Mouse (Mus musculus) hindbrain, embryonic 11.5 days (tissue): ENCODE results near the gene Plk3. TPM values are rescaled to one million over a fixed set of nuclear protein-coding genes. Genes with fewer than 3 reads are reported as not detected.
"Not testable (repeated sequence)": the region's sequence is repeated elsewhere in the genome, so short reads cannot be mapped to it uniquely, and the experiment has no call there.

Source experiments
- ATAC-seq: fragments of 200-750 bp; cut with Nextera tagmentation; 2 replicates; pipeline ENCODE4 v1.8.0; 2017; ENCODE audit warnings: mild to moderate bottlenecking, moderate TSS enrichment, moderate library complexity; ENCODE audit not compliant: low FRiP score
- DNase-seq: peaks from one replicate; pipeline ENCODE4 v3.0.0-alpha.2; 2015; ENCODE audit warnings: low spot score
- H3K27ac ChIP-seq: fragments of 300-500 bp; sonication (generic); 2 replicates; pipeline ENCODE4 v1.5.1; 2014; ENCODE audit warnings: mild to moderate bottlenecking, low read depth, low read length
- H3K27me3 ChIP-seq: fragments of 300-500 bp; sonication (generic); 2 replicates; pipeline ENCODE4 v1.6.1; 2014; ENCODE audit warnings: mild to moderate bottlenecking, low read length, moderate library complexity, mixed read lengths; ENCODE audit not compliant: control insufficient read depth, insufficient read depth
- H3K36me3 ChIP-seq: fragments of 300-500 bp; sonication (generic); 2 replicates; pipeline ENCODE4 v1.6.1; 2014; ENCODE audit warnings: mild to moderate bottlenecking, low read length, moderate library complexity, mixed read lengths; ENCODE audit not compliant: control insufficient read depth, insufficient read depth
- H3K4me1 ChIP-seq: fragments of 300-500 bp; sonication (generic); replicated peaks from 2 replicates; pipeline ENCODE4 v1.6.1; 2014; ENCODE audit warnings: low read length, mixed read lengths; ENCODE audit not compliant: control insufficient read depth, insufficient read depth
- H3K4me2 ChIP-seq: fragments of 300-500 bp; sonication (generic); replicated peaks from 2 replicates; pipeline ENCODE4 v1.6.1; 2014; ENCODE audit warnings: mild to moderate bottlenecking, low read depth, low read length
- H3K4me3 ChIP-seq: fragments of 300-500 bp; sonication (generic); 2 replicates; pipeline ENCODE4 v1.5.1; 2014; ENCODE audit warnings: low read depth, low read length
- H3K9ac ChIP-seq: fragments of 300-500 bp; sonication (generic); 2 replicates; pipeline ENCODE4 v1.6.1; 2014; ENCODE audit warnings: low read depth, low read length
- H3K9me3 ChIP-seq: fragments of 300-500 bp; sonication (generic); 2 replicates; pipeline ENCODE4 v1.6.1; 2016; ENCODE audit warnings: low read length; ENCODE audit not compliant: control insufficient read depth
- WGBS: fragments of 180-500 bp; shearing (Covaris S2); extraction: QIAGEN DNeasy Blood & Tissue Kit; methylation state at CpG from one replicate; pipeline ENCODE4 v1.1.7; 2014; 5-methylcytosine and 5-hydroxymethylcytosine counted together
- polyA plus RNA-seq: library from polyadenylated mRNA; unstranded; fragments of >200 nt; fragmentation: Nextera tagmentation; extraction: Ambion mirVana; gene quantifications from 2 replicates; pipeline ENCODE4 v1.2.1, GENCODE M21; 2014

Plk3 gene
- polyA plus RNA-seq, result 31.3 and 37.1 TPM in 2 replicates

GRCm38 (mm10) chr4:117133817-117134600, at the start of gene Plk3:
Gene Plk3, minus strand, starts transcription at chr4:117133963.
- H3K36me3 ChIP-seq, result peaks cover 4% of the 10 kb centered on the region; the same call in 1 of the 2 replicates
- peaks cover 20% of the 10 kb centered on the region for H3K4me1 ChIP-seq
- no peaks in the 10 kb centered on the region for H3K9me3 ChIP-seq
- WGBS, result 2% methylated on average over 43 of the region's 48 CpGs
- H3K4me3 ChIP-seq, result peak within 1 kb of the TSS; percentile 67
- DNase-seq, result peak; percentile 98
- H3K4me2 ChIP-seq, result peak within 1 kb of the TSS; percentile 92
- H3K9ac ChIP-seq, result peak within 1 kb of the TSS; percentile 87
- peak within 1 kb of the TSS; percentile 85 for H3K27ac ChIP-seq
- ATAC-seq, result peak; percentile 76
- no peaks in the 10 kb centered on the region; the same call in 1 of the 2 replicates for H3K27me3 ChIP-seq

DNA sequence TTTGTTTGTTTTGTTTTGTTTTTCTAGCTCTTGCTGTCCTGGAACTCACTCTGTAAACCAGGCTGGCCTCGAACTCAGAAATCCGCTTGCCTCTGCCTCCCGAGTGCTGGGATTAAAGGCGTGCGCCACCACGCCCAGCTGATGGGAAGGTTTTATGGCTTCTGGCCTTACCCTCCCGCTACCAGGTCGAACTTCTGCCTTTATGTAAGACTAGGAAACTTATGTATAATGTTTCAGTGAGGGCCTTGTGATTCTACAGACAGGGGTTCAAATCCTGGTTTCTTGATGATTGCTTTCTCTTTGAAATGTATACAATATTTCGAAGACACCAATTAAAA, 49.0 kb upstream of the Plk3 start:
- not testable (repeated sequence) for H3K27me3 ChIP-seq, H3K9me3 ChIP-seq, DNase-seq, H3K36me3 ChIP-seq, H3K4me1 ChIP-seq, H3K27ac ChIP-seq
- 16% methylated on average over 9 of the region's 9 CpGs for WGBS
- peak overlapping the region; percentile 24 for H3K4me2 ChIP-seq
- H3K4me3 ChIP-seq, result peak overlapping the region; percentile 69
- 0 out of 2 replicates have a peak overlapping the region, but pooled peaks have one; percentile 35 for H3K9ac ChIP-seq
- ATAC-seq, result peak; percentile 69

- no peak within 1 kb of the TSS for H3K27ac ChIP-seq
- 0 out of 2 replicates have a peak, but pooled peaks cover 2% of the 10 kb centered on the region for H3K36me3 ChIP-seq
- peak within 1 kb of the TSS; percentile 69 for H3K4me3 ChIP-seq
- WGBS, result 2% methylated on average over 42 of the region's 42 CpGs
- H3K9ac ChIP-seq, result peak within 1 kb of the TSS; percentile 74
- H3K4me2 ChIP-seq, result peak within 1 kb of the TSS; percentile 64
- H3K4me1 ChIP-seq, result peaks cover 3% of the 10 kb centered on the region; the same call in 1 of the 2 replicates
- no peaks in the 10 kb centered on the region for H3K27me3 ChIP-seq
- DNase-seq, result peak; percentile 96
- no peaks in the 10 kb centered on the region for H3K9me3 ChIP-seq
- ATAC-seq, result peak; percentile 97
Measured at GRCm38 (mm10) chr4:117181863-117182758, 48.3 kb upstream of the Plk3 start, which contains the start of gene Kif2c. Gene Kif2c, minus strand, starts transcription at chr4:117182639.

- Histone ChIP-seq H3K4me1 (no peaks in the 10 kb centered on the region), H3K9ac (no peak overlapping the region), H3K4me2 (no peak overlapping the region), H3K27ac (no peak overlapping the region), H3K9me3 (no peaks in the 10 kb centered on the region), H3K36me3 (peaks cover 7% of the 10 kb centered on the region), H3K4me3 (no peak overlapping the region), H3K27me3 (no peaks in the 10 kb centered on the region)
- ATAC-seq, result no peak
- 91% methylated on average over 5 of the region's 5 CpGs for WGBS
- no peak for DNase-seq
Measured at GRCm38 (mm10) chr4:117169936-117170335, 36.2 kb upstream of the Plk3 start.

- ATAC-seq, result no peak
- H3K4me2 ChIP-seq, result no peak overlapping the region
- H3K4me3 ChIP-seq, result no peak overlapping the region
- H3K27me3 ChIP-seq, result no peaks in the 10 kb centered on the region
- H3K36me3 ChIP-seq, result peaks cover 7% of the 10 kb centered on the region
- H3K9ac ChIP-seq, result no peak overlapping the region
- H3K9me3 ChIP-seq, result no peaks in the 10 kb centered on the region
- H3K27ac ChIP-seq, result no peak overlapping the region
- no peak for DNase-seq
- WGBS, result 77% methylated on average over 4 of the region's 4 CpGs
- H3K4me1 ChIP-seq, result no peaks in the 10 kb centered on the region
Measured at GRCm38 (mm10) chr4:117161183-117161582, 27.4 kb upstream of the Plk3 start.

- H3K36me3 ChIP-seq, result peaks cover 7% of the 10 kb centered on the region
- 89% methylated on average over 10 of the region's 10 CpGs for WGBS
Measured at GRCm38 (mm10) chr4:117159666-117160065, 25.9 kb upstream of the Plk3 start.

GRCm38 (mm10) chr4:117156372-117156771, 22.6 kb upstream of the Plk3 start:
- H3K36me3 ChIP-seq, result peaks cover 24% of the 10 kb centered on the region
- H3K4me1 ChIP-seq, result no peaks in the 10 kb centered on the region; the same call in none of the 2 replicates
- H3K4me2 ChIP-seq, result peak overlapping the region; percentile 92; the same call in 1 of the 2 replicates
- ATAC-seq (no peak), DNase-seq (no peak)
- H3K27ac ChIP-seq, result no peak overlapping the region
- H3K27me3 ChIP-seq, result no peaks in the 10 kb centered on the region
- WGBS, result 36% methylated on average over 6 of the region's 6 CpGs
- H3K9ac ChIP-seq, result peak overlapping the region; percentile 97; the same call in 1 of the 2 replicates
- peak overlapping the region; percentile 99 for H3K4me3 ChIP-seq
- H3K9me3 ChIP-seq, result no peaks in the 10 kb centered on the region

More at GRCm38 (mm10) chr4:117159666-117160065, 25.9 kb upstream of the Plk3 start:
- Histone ChIP-seq H3K4me1 (no peaks in the 10 kb centered on the region), H3K4me2 (no peak overlapping the region), H3K27ac (no peak overlapping the region), H3K27me3 (no peaks in the 10 kb centered on the region), H3K9me3 (no peaks in the 10 kb centered on the region), H3K4me3 (no peak overlapping the region), H3K9ac (no peak overlapping the region)
- ATAC-seq (no peak), DNase-seq (no peak)

- ATAC-seq, result peak; percentile 94
- Histone ChIP-seq H3K4me3 (peak within 1 kb of the TSS; percentile 99), H3K27ac (peak within 1 kb of the TSS; percentile 90), H3K9me3 (no peaks in the 10 kb centered on the region), H3K27me3 (no peaks in the 10 kb centered on the region), H3K4me1 (no peaks in the 10 kb centered on the region; the same call in none of the 2 replicates), H3K36me3 (peaks cover 26% of the 10 kb centered on the region), H3K9ac (peak within 1 kb of the TSS; percentile 97), H3K4me2 (peak within 1 kb of the TSS; percentile 92)
- WGBS, result 0% methylated on average over 50 of the region's 52 CpGs
- peak; percentile 92 for DNase-seq
Measured at GRCm38 (mm10) chr4:117155792-117156355, 22.1 kb upstream of the Plk3 start, which contains the start of gene Rps8. Gene Rps8, minus strand, starts transcription at chr4:117156243.
